Mouse (Mus musculus) limb, embryonic 15.5 days (tissue): ENCODE results near the gene Rps26. TPM values are rescaled to one million over a fixed set of nuclear protein-coding genes. Genes with fewer than 3 reads are reported as not detected.
"Not testable (repeated sequence)": the region's sequence is repeated elsewhere in the genome, so short reads cannot be mapped to it uniquely, and the experiment has no call there.

Experiments used
- ATAC-seq: fragments of 200-750 bp; cut with Nextera tagmentation; 2 replicates; pipeline ENCODE4 v1.8.0; 2017; ENCODE audit warnings: low read depth, moderate TSS enrichment; ENCODE audit not compliant: insufficient number of reproducible peaks, low FRiP score, low TSS enrichment
- H3K27ac ChIP-seq: fragments of 300-500 bp; sonication (generic); 2 replicates; pipeline ENCODE4 v1.5.1; 2015; ENCODE audit warnings: moderate library complexity, mild to moderate bottlenecking, inconsistent platforms
- H3K27me3 ChIP-seq: fragments of 300-500 bp; sonication (generic); 2 replicates; pipeline ENCODE4 v1.6.1; 2015; ENCODE audit warnings: inconsistent platforms
- H3K36me3 ChIP-seq: fragments of 300-500 bp; sonication (generic); 2 replicates; pipeline ENCODE4 v1.6.1; 2015; ENCODE audit warnings: inconsistent platforms
- H3K4me1 ChIP-seq: fragments of 300-500 bp; sonication (generic); 2 replicates; pipeline ENCODE4 v1.6.1; 2015; ENCODE audit warnings: inconsistent platforms
- H3K4me2 ChIP-seq: fragments of 300-500 bp; sonication (generic); 2 replicates; pipeline ENCODE4 v1.6.1; 2015; ENCODE audit warnings: mild to moderate bottlenecking, inconsistent platforms
- H3K4me3 ChIP-seq: fragments of 300-500 bp; sonication (generic); 2 replicates; pipeline ENCODE4 v1.5.1; 2015; ENCODE audit warnings: mild to moderate bottlenecking, inconsistent platforms
- H3K9ac ChIP-seq: fragments of 300-500 bp; sonication (generic); 2 replicates; pipeline ENCODE4 v1.6.1; 2015; ENCODE audit warnings: inconsistent platforms
- H3K9me3 ChIP-seq: fragments of 300-500 bp; sonication (generic); 2 replicates; pipeline ENCODE4 v1.6.1; 2016; ENCODE audit warnings: inconsistent platforms
- WGBS: fragments of 180-500 bp; shearing (Covaris S2); methylation state at CpG from one replicate; pipeline ENCODE4 v1.1.7; 2015; 5-methylcytosine and 5-hydroxymethylcytosine counted together
- polyA plus RNA-seq: library from polyadenylated mRNA; unstranded; fragments of >200 nt; fragmentation: Nextera tagmentation; extraction: Ambion mirVana; gene quantifications from 2 replicates; pipeline ENCODE4 v1.2.1, GENCODE M21; 2015

The Rps26 gene
- polyA plus RNA-seq, 1 experiment from 2014 or later = 840 TPM

DNA sequence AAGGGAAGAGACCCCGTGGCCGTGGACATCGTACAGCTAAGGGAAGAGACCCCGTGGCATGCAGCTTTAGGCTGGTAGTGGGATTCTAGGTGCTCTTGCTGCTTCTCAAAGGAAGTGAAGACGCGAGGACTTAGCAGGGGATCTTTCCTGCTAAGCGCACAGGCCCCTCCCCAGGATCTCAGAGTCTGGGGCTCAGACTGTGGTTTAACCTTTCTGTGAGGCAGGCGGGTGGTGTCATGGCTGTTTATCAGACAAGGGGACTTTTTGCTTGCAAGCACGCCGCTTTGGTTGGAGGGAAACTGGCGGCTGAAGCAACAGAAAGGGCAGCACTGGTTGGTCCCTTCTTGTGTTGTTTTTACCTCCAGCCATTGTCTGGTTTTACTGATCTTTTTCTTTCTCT lies 10.5 kb upstream of the Rps26 start:
- peaks cover 63% of the 10 kb centered on the region for H3K36me3 ChIP-seq
- H3K4me1 ChIP-seq = no peaks in the 10 kb centered on the region
- no peak overlapping the region for H3K4me2 ChIP-seq
- no peak for ATAC-seq
- H3K9ac ChIP-seq = no peak overlapping the region
- no peak overlapping the region for H3K27ac ChIP-seq
- no peaks in the 10 kb centered on the region for H3K9me3 ChIP-seq
- H3K27me3 ChIP-seq = no peaks in the 10 kb centered on the region
- 32% methylated on average over 11 of the region's 11 CpGs for WGBS
- H3K4me3 ChIP-seq = no peak overlapping the region

DNA sequence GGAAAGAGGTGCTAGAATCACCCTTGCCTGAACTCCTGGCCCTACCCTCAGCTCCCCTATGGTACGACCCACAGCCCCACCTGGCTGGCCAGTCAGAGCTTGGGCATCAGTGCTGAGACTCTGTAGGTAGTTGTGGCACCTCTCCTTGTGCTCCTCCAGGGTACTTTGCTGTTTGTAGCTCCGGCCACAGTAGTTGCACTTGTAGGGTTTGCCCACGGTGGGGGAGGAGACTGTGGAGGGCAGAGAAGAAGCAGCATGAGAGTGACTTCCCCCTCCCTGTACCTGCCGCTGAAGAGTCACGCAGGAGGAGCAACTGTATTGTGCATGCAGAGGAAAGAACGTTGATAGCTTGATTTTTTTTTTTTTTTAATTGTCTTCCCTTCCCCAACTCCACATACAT lies 10.0 kb upstream of the Rps26 start:
- Histone ChIP-seq H3K4me3 (no peak overlapping the region), H3K9me3 (no peaks in the 10 kb centered on the region), H3K36me3 (peaks cover 63% of the 10 kb centered on the region), H3K9ac (no peak overlapping the region), H3K4me1 (no peaks in the 10 kb centered on the region), H3K27ac (no peak overlapping the region), H3K27me3 (no peaks in the 10 kb centered on the region), H3K4me2 (no peak overlapping the region)
- ATAC-seq = no peak
- WGBS = 56% methylated on average over 6 of the region's 6 CpGs

DNA sequence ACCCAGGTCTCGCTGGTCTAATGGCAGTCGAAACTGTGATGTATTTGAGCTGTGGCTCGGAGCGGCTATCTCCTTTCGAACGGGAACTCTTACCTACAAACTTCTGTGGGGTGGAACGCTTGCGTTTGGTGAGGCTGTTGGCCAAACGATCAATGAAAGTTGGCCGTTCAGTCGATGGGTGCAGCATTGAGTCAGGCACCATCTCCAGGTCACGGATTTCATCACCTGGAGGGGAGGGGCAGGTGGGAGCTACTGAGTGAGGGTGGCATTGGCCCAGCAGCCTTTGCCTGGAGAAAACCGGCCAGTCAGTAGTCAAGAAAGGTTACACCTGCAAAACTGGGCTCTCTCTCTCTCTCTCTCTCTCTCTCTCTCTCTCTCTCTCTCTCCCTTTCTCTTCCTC lies 9.2 kb upstream of the Rps26 start:
- ATAC-seq = no peak
- no peaks in the 10 kb centered on the region for H3K9me3 ChIP-seq
- 94% methylated on average over 13 of the region's 13 CpGs for WGBS
- H3K36me3 ChIP-seq = peaks cover 57% of the 10 kb centered on the region
- H3K27ac ChIP-seq = no peak overlapping the region
- H3K4me2 ChIP-seq = no peak overlapping the region
- no peak overlapping the region for H3K4me3 ChIP-seq
- no peaks in the 10 kb centered on the region for H3K27me3 ChIP-seq
- H3K4me1 ChIP-seq = no peaks in the 10 kb centered on the region
- H3K9ac ChIP-seq = no peak overlapping the region

DNA sequence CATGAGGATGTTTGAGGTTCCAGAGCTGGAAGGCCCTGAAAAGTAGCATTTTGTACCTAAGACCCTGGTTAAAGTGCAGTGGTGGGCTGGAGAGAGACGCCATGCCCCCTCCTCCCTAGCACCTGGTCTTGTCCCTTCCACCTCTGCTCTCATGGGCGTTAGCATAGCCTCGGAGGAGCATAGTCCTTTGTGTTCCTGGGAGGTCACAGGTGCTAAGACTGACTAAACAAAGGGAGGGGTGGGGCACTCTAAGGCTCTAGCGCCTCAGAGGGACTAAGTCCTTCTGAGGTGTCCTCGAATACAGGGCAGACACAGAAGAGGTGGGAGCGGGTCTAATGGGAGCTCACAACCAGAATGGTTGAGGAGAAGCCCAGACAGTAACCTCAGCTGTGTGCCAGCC lies 5.0 kb upstream of the Rps26 start:
- Histone ChIP-seq H3K4me1 (no peaks in the 10 kb centered on the region), H3K27me3 (no peaks in the 10 kb centered on the region), H3K4me3 (no peak overlapping the region), H3K9ac (no peak overlapping the region), H3K27ac (no peak overlapping the region), H3K36me3 (peaks cover 34% of the 10 kb centered on the region), H3K4me2 (no peak overlapping the region), H3K9me3 (no peaks in the 10 kb centered on the region)
- no peak for ATAC-seq
- 31% methylated on average over 6 of the region's 6 CpGs for WGBS

DNA sequence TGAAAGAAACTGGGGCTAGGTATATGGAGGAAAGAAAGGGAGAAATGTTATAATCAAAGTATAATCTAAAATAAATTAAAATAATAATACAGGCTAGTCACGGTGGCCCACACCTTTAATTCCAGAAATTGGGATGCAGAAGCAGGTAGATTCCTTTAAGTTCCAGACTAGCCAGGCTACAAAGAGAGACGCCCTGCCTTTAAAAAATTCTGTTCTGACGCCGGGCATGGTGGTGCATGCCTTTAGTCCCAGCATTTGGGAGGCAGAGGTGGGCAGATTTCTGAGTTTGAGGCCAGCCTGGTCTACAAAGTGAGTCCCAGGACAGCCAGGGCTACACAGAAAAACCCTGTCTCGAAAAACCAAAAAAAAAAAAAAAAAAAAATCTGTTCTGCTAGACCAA lies 3.8 kb upstream of the Rps26 start:
- not testable (repeated sequence) for H3K27ac ChIP-seq, H3K9ac ChIP-seq, H3K9me3 ChIP-seq, H3K4me3 ChIP-seq, H3K4me2 ChIP-seq, H3K27me3 ChIP-seq, ATAC-seq, H3K4me1 ChIP-seq
- peaks cover 29% of the 10 kb centered on the region for H3K36me3 ChIP-seq
- WGBS = 79% methylated on average over 5 of the region's 5 CpGs

DNA sequence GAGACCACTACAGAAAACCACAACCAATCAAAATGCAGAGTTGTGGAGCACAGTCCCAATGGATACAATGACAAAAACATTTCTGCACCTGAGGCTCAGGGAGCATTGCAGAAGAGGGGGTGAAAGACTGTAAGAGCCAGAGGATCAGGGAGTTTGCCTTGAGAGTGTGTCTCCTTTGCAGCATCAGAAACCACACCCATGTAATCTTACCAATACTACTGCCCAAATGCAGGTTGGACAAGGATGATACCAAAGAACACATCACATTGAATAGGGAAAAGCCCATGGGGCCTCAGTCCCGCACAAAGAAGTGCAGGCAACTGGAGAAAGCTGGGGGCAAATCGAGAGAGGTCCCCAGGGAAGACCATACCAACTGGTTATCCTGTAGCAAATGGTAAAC lies 3.2 kb upstream of the Rps26 start:
- no peak overlapping the region for H3K9ac ChIP-seq
- H3K4me3 ChIP-seq = no peak overlapping the region
- H3K36me3 ChIP-seq = peaks cover 30% of the 10 kb centered on the region

DNA sequence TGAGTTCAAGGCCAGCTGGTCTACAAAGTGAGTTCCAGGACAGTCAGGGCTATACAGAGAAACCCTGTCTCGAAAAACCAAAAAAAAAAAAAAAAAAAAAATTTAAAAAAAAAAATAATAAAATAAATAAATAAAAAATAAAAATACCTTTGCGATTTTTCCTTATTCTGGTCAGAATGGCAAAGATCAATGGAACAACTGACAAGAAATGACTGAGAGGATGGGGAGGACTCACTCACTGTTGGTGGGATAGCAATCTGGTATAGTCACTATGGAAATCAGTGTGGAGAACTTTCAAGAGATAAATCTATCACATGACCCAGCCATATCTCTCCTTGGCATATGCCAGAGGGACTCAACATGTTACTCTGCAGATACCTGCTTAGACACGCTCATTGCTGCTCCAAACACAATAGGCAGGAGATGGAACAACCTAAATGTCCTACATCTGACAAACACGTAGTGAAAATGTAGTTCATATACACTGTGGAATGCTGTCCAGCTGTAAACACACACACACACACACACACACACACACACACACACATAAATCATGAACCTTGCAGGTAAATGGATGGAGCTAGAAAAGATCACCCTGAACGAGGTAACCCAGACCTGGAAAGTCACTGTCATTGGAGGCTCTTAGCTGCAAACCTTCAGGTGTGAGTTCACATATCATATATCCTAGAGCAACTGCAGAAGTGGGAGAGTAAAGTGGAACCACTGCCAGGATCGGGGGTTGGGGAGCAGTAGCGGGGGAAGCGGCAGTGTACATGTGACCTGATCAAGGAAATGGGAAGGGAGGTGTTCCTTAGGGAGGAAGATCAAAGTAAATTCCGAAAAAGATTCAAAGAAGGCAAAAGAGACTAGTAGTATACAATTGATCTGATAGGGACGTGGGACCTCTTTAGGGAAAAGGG lies 1.1 kb upstream of the Rps26 start:
- H3K4me1 ChIP-seq = peaks cover 5% of the 10 kb centered on the region
- H3K9me3 ChIP-seq = no peaks in the 10 kb centered on the region
- H3K9ac ChIP-seq = no peak overlapping the region
- H3K27ac ChIP-seq = peak overlapping the region; percentile 47; the same call in 1 of the 2 replicates
- WGBS = 72% methylated on average over 10 of the region's 10 CpGs
- H3K4me3 ChIP-seq = no peak overlapping the region
- no peak overlapping the region for H3K4me2 ChIP-seq
- H3K36me3 ChIP-seq = peaks cover 29% of the 10 kb centered on the region
- no peaks in the 10 kb centered on the region for H3K27me3 ChIP-seq
- no peak for ATAC-seq

More for the DNA sequence above, 3.2 kb upstream of the Rps26 start:
- Histone ChIP-seq H3K4me2 (no peak overlapping the region), H3K27ac (no peak overlapping the region), H3K27me3 (no peaks in the 10 kb centered on the region), H3K9me3 (no peaks in the 10 kb centered on the region), H3K4me1 (peaks cover 5% of the 10 kb centered on the region)
- ATAC-seq = no peak
- WGBS = 61% methylated on average over 2 of the region's 2 CpGs

DNA sequence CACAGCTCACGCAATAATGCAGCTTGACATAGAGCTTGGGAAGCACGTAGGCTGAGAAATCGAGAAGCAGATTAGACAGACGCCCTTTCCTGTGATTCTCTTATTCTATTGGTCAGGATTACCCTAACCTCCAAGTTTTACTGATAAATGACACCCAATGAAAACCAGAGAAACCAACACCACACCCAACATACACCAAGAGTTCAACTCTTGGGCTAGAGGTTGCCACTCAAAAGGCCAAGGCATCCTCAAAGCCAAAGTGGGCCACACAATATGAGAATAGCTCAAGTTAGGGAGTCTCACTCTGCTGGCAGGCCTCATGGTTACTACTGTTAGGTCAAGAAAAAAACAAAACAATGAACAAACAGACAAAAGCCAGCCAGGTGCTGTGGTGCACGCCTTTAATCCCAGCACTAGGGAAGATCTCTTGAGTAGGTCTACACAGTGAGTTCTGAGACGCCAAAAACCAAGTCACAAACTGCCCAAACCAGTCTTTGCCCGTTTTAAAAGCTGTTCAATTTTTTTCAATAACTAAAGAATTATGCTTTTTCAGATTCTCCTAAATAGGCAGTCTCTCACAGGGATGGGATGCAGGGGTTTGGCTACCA lies 1.2 kb downstream of the Rps26 start:
- Histone ChIP-seq H3K9me3 (no peaks in the 10 kb centered on the region), H3K4me1 (peaks cover 5% of the 10 kb centered on the region), H3K27ac (peak overlapping the region; percentile 83), H3K4me3 (peak overlapping the region; percentile 84), H3K36me3 (peaks cover 25% of the 10 kb centered on the region), H3K9ac (peak overlapping the region; percentile 100), H3K27me3 (no peaks in the 10 kb centered on the region), H3K4me2 (peak overlapping the region; percentile 72)
- ATAC-seq = no peak
- WGBS = 45% methylated on average over 7 of the region's 7 CpGs

DNA sequence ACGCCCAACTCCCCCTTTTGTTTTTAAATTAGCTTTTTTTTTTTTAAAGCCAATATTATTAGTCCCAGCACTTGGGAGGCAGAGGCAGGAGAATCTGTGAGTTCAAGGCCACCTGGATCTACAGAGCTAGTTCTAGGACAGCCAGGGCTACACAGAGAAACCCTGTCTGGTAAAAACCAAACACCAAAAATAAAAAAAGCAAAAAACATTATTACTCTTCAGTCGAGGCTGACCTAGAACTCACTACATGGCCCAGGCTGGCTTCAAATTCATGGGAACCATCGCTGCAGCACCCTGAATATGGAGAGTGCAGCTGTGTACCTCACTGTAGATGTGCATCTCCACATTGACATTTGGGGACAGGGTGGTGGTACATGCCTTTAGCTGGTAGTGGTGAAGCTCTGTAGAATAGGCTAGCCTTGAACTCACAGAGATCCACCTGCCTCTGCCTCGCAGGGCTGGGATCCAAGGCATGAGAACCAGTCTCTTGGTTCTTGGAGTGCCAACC lies 3.4 kb downstream of the Rps26 start:
- H3K9me3 ChIP-seq, H3K27me3 ChIP-seq, H3K4me3 ChIP-seq, H3K9ac ChIP-seq, ATAC-seq, H3K4me2 ChIP-seq, H3K4me1 ChIP-seq, H3K27ac ChIP-seq: not testable (repeated sequence)
- WGBS = 82% methylated on average over 4 of the region's 4 CpGs
- peaks cover 25% of the 10 kb centered on the region for H3K36me3 ChIP-seq

DNA sequence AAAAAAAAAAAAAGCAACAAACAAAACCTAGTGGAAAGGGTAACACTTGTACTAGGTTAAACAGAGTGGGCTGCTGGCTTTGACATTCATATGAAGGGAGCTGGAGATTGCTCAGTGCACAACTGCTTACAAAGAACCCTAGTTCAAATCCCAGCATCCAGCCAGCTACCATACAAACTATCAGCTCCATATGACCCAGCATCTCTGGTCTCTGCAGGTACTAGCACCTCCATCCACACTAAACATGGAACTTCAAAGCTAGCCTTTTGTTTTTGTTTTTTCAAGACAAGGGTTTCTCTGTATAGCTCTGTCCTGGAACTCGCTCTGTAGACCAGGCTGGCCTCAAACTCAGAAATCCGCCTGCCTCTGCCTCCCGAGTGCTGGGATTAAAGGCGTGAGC lies 3.8 kb downstream of the Rps26 start:
- Histone ChIP-seq H3K4me2 (no peak overlapping the region), H3K9me3 (no peaks in the 10 kb centered on the region), H3K4me1 (peaks cover 5% of the 10 kb centered on the region), H3K9ac (no peak overlapping the region), H3K27ac (no peak overlapping the region), H3K36me3 (peaks cover 25% of the 10 kb centered on the region), H3K27me3 (no peaks in the 10 kb centered on the region), H3K4me3 (no peak overlapping the region)
- 89% methylated on average over 4 of the region's 4 CpGs for WGBS
- no peak for ATAC-seq

DNA sequence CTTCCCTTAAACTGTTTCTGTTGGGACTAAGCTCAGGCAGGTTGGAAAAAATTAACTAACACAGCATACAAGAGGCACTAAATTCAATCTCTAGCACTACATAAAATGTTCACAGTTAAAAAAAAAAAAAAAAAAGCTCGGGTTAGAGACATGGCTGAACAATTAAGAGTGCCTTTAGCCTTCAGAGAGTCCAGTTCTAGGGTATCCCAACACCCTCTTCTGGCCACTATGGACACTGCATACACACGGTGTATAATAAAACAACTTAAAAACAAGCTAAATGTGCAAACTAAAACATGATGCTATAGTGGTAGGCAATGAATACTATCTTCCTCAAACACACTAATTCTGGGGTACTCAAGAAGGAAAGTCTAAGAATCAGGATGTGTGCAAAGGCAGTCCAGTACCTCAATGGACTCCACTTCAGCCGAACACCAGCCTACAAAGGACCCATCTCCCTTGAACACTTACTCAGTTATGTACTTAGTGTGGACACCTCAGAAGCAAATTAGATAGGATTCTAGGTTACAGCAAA lies 4.5 kb downstream of the Rps26 start:
- 71% methylated on average over 3 of the region's 3 CpGs for WGBS
- no peak for ATAC-seq
- Histone ChIP-seq H3K9ac (no peak overlapping the region), H3K9me3 (no peaks in the 10 kb centered on the region), H3K27ac (peak overlapping the region; percentile 22; the same call in 1 of the 2 replicates), H3K4me1 (peaks cover 5% of the 10 kb centered on the region), H3K27me3 (no peaks in the 10 kb centered on the region), H3K4me2 (no peak overlapping the region), H3K4me3 (no peak overlapping the region), H3K36me3 (peaks cover 25% of the 10 kb centered on the region)

DNA sequence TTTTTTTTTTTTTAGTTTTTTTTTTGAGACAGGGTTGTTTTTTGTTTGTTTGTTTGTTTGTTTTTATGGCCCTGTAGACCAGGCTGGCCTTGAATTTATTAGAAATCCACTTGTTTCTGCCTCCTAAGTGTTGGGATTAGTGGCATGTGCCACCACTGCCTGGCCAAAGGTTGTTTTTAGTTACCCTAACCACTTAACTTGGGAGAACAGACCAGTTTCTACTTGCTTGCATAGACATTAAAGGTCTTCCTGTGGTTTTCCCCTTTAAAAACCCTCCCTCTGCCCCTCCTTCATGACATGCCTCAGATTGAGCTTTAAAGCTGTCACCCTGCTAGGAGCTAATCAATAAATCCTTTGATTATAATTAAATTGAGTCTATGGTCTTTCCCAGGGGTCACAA lies 6.3 kb downstream of the Rps26 start:
- Histone ChIP-seq H3K27ac (no peak overlapping the region), H3K4me2 (no peak overlapping the region), H3K36me3 (peaks cover 23% of the 10 kb centered on the region), H3K27me3 (no peaks in the 10 kb centered on the region), H3K4me3 (no peak overlapping the region), H3K4me1 (peaks cover 2% of the 10 kb centered on the region), H3K9me3 (no peaks in the 10 kb centered on the region), H3K9ac (no peak overlapping the region)
- ATAC-seq = no peak
